Mouse (Mus musculus) cortical plate, adult 2 months (tissue): ENCODE results near the gene Gltp.

ENCODE experiments used
- CTCF ChIP-seq: fragments of 200-500 bp; IDR thresholded peaks from 2 replicates; pipeline ENCODE4 v1.5.1; 2011; ENCODE audit warnings: mild to moderate bottlenecking, control low read depth, low read length; ENCODE audit not compliant: insufficient read depth; ENCODE audit errors: extremely low read depth
- POLR2A ChIP-seq: fragments of 200-500 bp; IDR thresholded peaks from 2 replicates; pipeline ENCODE4 v1.6.1; 2011; ENCODE audit warnings: mild to moderate bottlenecking, low read length, control low read depth; ENCODE audit not compliant: insufficient read depth; ENCODE audit errors: extremely low read depth

DNA sequence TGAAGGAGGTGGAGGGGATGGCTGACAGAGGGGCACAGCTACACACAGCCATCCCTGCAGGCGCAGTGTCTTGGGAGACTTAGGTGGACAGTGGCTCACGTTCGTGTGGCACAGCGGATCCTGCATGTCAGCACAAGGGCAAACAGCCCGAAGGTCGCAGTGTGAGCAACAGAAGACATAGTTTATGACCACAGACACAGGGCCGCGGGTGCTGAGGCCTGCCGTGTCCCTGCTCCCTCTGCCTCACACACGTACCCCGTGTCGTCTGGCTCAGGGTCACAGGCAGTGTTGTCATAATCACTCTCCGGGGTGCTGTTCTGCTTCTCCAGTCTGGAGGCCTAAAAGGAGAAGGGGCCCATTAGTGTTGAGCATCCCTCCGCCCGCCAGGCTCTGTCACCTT, 42.8 kb upstream of the Gltp start:
- TF ChIP-seq CTCF (no peak), POLR2A (no peak)
